Mouse (Mus musculus): ENCODE results near the gene Gm21985. TPM values are rescaled to one million over a fixed set of nuclear protein-coding genes. Genes with fewer than 3 reads are reported as not detected.

Gene Gm21985
- polyA plus RNA-seq (2015; fragmentation: Nextera tagmentation; extraction: Ambion mirVana) = not detected in 2 replicates

GRCm38 (mm10) chr2:112266242-112266592 lies at the start of gene Gm21985:
Gene Gm21985 (plus strand): TSS chr2:112266314.
- no peaks in the 10 kb centered on the region for H3K27me3 ChIP-seq (replicated peaks; ENCODE audit: control insufficient read depth, insufficient read depth, low read length)
- peak within 1 kb of the TSS; percentile 90 for H3K4me3 ChIP-seq (ENCODE audit: low read depth, low read length)
- peak within 1 kb of the TSS; percentile 87 for H3K4me2 ChIP-seq (replicated peaks; ENCODE audit: low read depth)
- H3K9me3 ChIP-seq (ENCODE audit: control insufficient read depth) = no peaks in the 10 kb centered on the region
- no peaks in the 10 kb centered on the region; the same call in 1 of the 2 replicates for H3K4me1 ChIP-seq (replicated peaks; ENCODE audit: control insufficient read depth, insufficient read depth, low read length)
- peak; percentile 6; the same call in 1 of the 2 replicates for ATAC-seq
- TF ChIP-seq CTCF (IDR thresholded peaks at IDR 0.05; ENCODE audit: low read depth) = no peak
- peak within 1 kb of the TSS; percentile 78 for H3K9ac ChIP-seq (ENCODE audit: low read depth, low read length)
- H3K27ac ChIP-seq (ENCODE audit: low read depth, low read length) = peak within 1 kb of the TSS; percentile 86
- 3% methylated on average over 11 of the region's 11 CpGs for WGBS
- H3K36me3 ChIP-seq (ENCODE audit: control insufficient read depth, insufficient read depth) = no peaks in the 10 kb centered on the region

- Histone ChIP-seq H3K9ac (ENCODE audit: low read depth, low read length) (no peak overlapping the region), H3K27ac (ENCODE audit: low read depth, low read length) (no peak overlapping the region), H3K4me1 (replicated peaks; ENCODE audit: control insufficient read depth, insufficient read depth, low read length) (no peaks in the 10 kb centered on the region), H3K4me2 (replicated peaks; ENCODE audit: low read depth) (no peak overlapping the region), H3K36me3 (ENCODE audit: control insufficient read depth, insufficient read depth) (no peaks in the 10 kb centered on the region), H3K4me3 (ENCODE audit: low read depth, low read length) (no peak overlapping the region), H3K27me3 (replicated peaks; ENCODE audit: control insufficient read depth, insufficient read depth, low read length) (no peaks in the 10 kb centered on the region), H3K9me3 (ENCODE audit: control insufficient read depth) (no peaks in the 10 kb centered on the region)
- no peak for ATAC-seq
- no peak for TF ChIP-seq CTCF (IDR thresholded peaks at IDR 0.05; ENCODE audit: low read depth)
- WGBS = 66% methylated on average over 6 of the region's 6 CpGs
These were observed 48.5 kb upstream of the Gm21985 start for GRCm38 (mm10) chr2:112217614-112218013.

- WGBS = 69% methylated on average over 5 of the region's 5 CpGs
- no peak for ATAC-seq
- Histone ChIP-seq H3K27me3 (replicated peaks; ENCODE audit: control insufficient read depth, insufficient read depth, low read length) (no peaks in the 10 kb centered on the region), H3K4me2 (replicated peaks; ENCODE audit: low read depth) (no peak overlapping the region), H3K4me3 (ENCODE audit: low read depth, low read length) (no peak overlapping the region), H3K4me1 (replicated peaks; ENCODE audit: control insufficient read depth, insufficient read depth, low read length) (no peaks in the 10 kb centered on the region), H3K9me3 (ENCODE audit: control insufficient read depth) (no peaks in the 10 kb centered on the region), H3K9ac (ENCODE audit: low read depth, low read length) (no peak overlapping the region), H3K36me3 (ENCODE audit: control insufficient read depth, insufficient read depth) (no peaks in the 10 kb centered on the region), H3K27ac (ENCODE audit: low read depth, low read length) (no peak overlapping the region)
- TF ChIP-seq CTCF (IDR thresholded peaks at IDR 0.05; ENCODE audit: low read depth) = no peak
These were observed 45.2 kb upstream of the Gm21985 start for GRCm38 (mm10) chr2:112220880-112221279.

- TF ChIP-seq CTCF (IDR thresholded peaks at IDR 0.05; ENCODE audit: low read depth) = no peak
- Histone ChIP-seq H3K36me3 (ENCODE audit: control insufficient read depth, insufficient read depth) (no peaks in the 10 kb centered on the region), H3K27ac (ENCODE audit: low read depth, low read length) (no peak overlapping the region), H3K4me2 (replicated peaks; ENCODE audit: low read depth) (no peak overlapping the region), H3K9ac (ENCODE audit: low read depth, low read length) (no peak overlapping the region), H3K9me3 (ENCODE audit: control insufficient read depth) (no peaks in the 10 kb centered on the region), H3K4me1 (replicated peaks; ENCODE audit: control insufficient read depth, insufficient read depth, low read length) (no peaks in the 10 kb centered on the region), H3K27me3 (replicated peaks; ENCODE audit: control insufficient read depth, insufficient read depth, low read length) (no peaks in the 10 kb centered on the region), H3K4me3 (ENCODE audit: low read depth, low read length) (no peak overlapping the region)
- WGBS = 77% methylated on average over 5 of the region's 5 CpGs
- no peak for ATAC-seq
These were observed 43.5 kb upstream of the Gm21985 start for GRCm38 (mm10) chr2:112222607-112223006.

- WGBS = 61% methylated on average over 4 of the region's 4 CpGs
- H3K36me3 ChIP-seq (ENCODE audit: control insufficient read depth, insufficient read depth) = no peaks in the 10 kb centered on the region
- no peaks in the 10 kb centered on the region for H3K27me3 ChIP-seq (replicated peaks; ENCODE audit: control insufficient read depth, insufficient read depth, low read length)
- no peak overlapping the region for H3K9ac ChIP-seq (ENCODE audit: low read depth, low read length)
- H3K4me3 ChIP-seq (ENCODE audit: low read depth, low read length) = no peak overlapping the region
- H3K4me2 ChIP-seq (replicated peaks; ENCODE audit: low read depth) = no peak overlapping the region
- H3K27ac ChIP-seq (ENCODE audit: low read depth, low read length) = no peak overlapping the region
- no peaks in the 10 kb centered on the region for H3K4me1 ChIP-seq (replicated peaks; ENCODE audit: control insufficient read depth, insufficient read depth, low read length)
- ATAC-seq = no peak
- TF ChIP-seq CTCF (IDR thresholded peaks at IDR 0.05; ENCODE audit: low read depth) = no peak
- no peaks in the 10 kb centered on the region for H3K9me3 ChIP-seq (ENCODE audit: control insufficient read depth)
These were observed 41.8 kb upstream of the Gm21985 start for GRCm38 (mm10) chr2:112224356-112224755.

- Histone ChIP-seq H3K9ac (ENCODE audit: low read depth, low read length) (no peak overlapping the region), H3K9me3 (ENCODE audit: control insufficient read depth) (no peaks in the 10 kb centered on the region), H3K27me3 (replicated peaks; ENCODE audit: control insufficient read depth, insufficient read depth, low read length) (no peaks in the 10 kb centered on the region), H3K4me3 (ENCODE audit: low read depth, low read length) (no peak overlapping the region), H3K27ac (ENCODE audit: low read depth, low read length) (no peak overlapping the region), H3K4me2 (replicated peaks; ENCODE audit: low read depth) (no peak overlapping the region), H3K36me3 (ENCODE audit: control insufficient read depth, insufficient read depth) (no peaks in the 10 kb centered on the region), H3K4me1 (replicated peaks; ENCODE audit: control insufficient read depth, insufficient read depth, low read length) (no peaks in the 10 kb centered on the region)
- no peak for ATAC-seq
- no peak for TF ChIP-seq CTCF (IDR thresholded peaks at IDR 0.05; ENCODE audit: low read depth)
- 76% methylated on average over 1 of the region's 1 CpGs for WGBS
These were observed 33.5 kb upstream of the Gm21985 start for GRCm38 (mm10) chr2:112232623-112233022.

- H3K27me3 ChIP-seq (replicated peaks; ENCODE audit: control insufficient read depth, insufficient read depth, low read length) = no peaks in the 10 kb centered on the region
- no peak overlapping the region for H3K27ac ChIP-seq (ENCODE audit: low read depth, low read length)
- ATAC-seq = no peak
- no peak overlapping the region for H3K4me3 ChIP-seq (ENCODE audit: low read depth, low read length)
- TF ChIP-seq CTCF (IDR thresholded peaks at IDR 0.05; ENCODE audit: low read depth) = no peak
- H3K36me3 ChIP-seq (ENCODE audit: control insufficient read depth, insufficient read depth) = no peaks in the 10 kb centered on the region
- H3K9ac ChIP-seq (ENCODE audit: low read depth, low read length) = no peak overlapping the region
- 80% methylated on average over 2 of the region's 2 CpGs for WGBS
- no peaks in the 10 kb centered on the region for H3K4me1 ChIP-seq (replicated peaks; ENCODE audit: control insufficient read depth, insufficient read depth, low read length)
- no peaks in the 10 kb centered on the region for H3K9me3 ChIP-seq (ENCODE audit: control insufficient read depth)
- no peak overlapping the region for H3K4me2 ChIP-seq (replicated peaks; ENCODE audit: low read depth)
These were observed 29.5 kb upstream of the Gm21985 start for GRCm38 (mm10) chr2:112236620-112237019.
